ENCODE assay signal across 21 mouse cellular contexts in genomic region chr1:31453737-31454465, GRCm38 (mm10).
DNase-seq lines count a peak whose midpoint lies in the region; ATAC-seq lines count a peak whose summit lies in the region.
"Had no signal": no experiment of that assay in that cellular context is flagged by ENCODE, and none has a peak within 500 bp of the region (broad histone marks: within the 10 kb centered on the region; RNA-seq: fewer than 3 reads in every experiment).

No protein-coding gene starts in this region.

- no peak overlapping the region for H3K4me2 ChIP-seq in forebrain, embryonic 13.5 days
- H3K4me2 ChIP-seq in forebrain, embryonic 11.5 days (ENCODE audit: low read depth, low read length, severe bottlenecking) = no peak overlapping the region
- no peak overlapping the region for H3K4me2 ChIP-seq in forebrain, embryonic 16.5 days (ENCODE audit: low read length)
- H3K4me2 ChIP-seq: embryonic facial prominence, embryonic 13.5 days; hindbrain, embryonic 12.5 days had no signal

- no peaks in the 10 kb centered on the region for H3K27me3 ChIP-seq in forebrain, embryonic 13.5 days
- no peaks in the 10 kb centered on the region for H3K27me3 ChIP-seq in forebrain, embryonic 11.5 days (ENCODE audit: control insufficient read depth, insufficient read depth, low read length)
- no peaks in the 10 kb centered on the region for H3K27me3 ChIP-seq in forebrain, embryonic 16.5 days (replicated peaks; ENCODE audit: control insufficient read depth, insufficient read depth, low read length)
- H3K27me3 ChIP-seq: embryonic facial prominence, embryonic 13.5 days; hindbrain, embryonic 12.5 days had no signal

- H3K4me1 ChIP-seq in forebrain, embryonic 13.5 days = no peaks in the 10 kb centered on the region
- no peaks in the 10 kb centered on the region for H3K4me1 ChIP-seq in forebrain, embryonic 11.5 days (replicated peaks; ENCODE audit: control insufficient read depth, insufficient read depth, low read length)
- H3K4me1 ChIP-seq in forebrain, embryonic 16.5 days (replicated peaks; ENCODE audit: control insufficient read depth, insufficient read depth, low read length) = no peaks in the 10 kb centered on the region
- H3K4me1 ChIP-seq: embryonic facial prominence, embryonic 13.5 days; heart, embryonic 10.5 days; hindbrain, embryonic 12.5 days had no signal

- no peak overlapping the region for H3K9ac ChIP-seq in forebrain, embryonic 13.5 days
- H3K9ac ChIP-seq in forebrain, embryonic 11.5 days (ENCODE audit: low read length) = no peak overlapping the region
- no peak overlapping the region for H3K9ac ChIP-seq in forebrain, embryonic 16.5 days (replicated peaks; ENCODE audit: low read depth, low read length)
- H3K9ac ChIP-seq: embryonic facial prominence, embryonic 13.5 days; hindbrain, embryonic 12.5 days had no signal

- ATAC-seq in forebrain, embryonic 13.5 days = peak; percentile 77; the same call in 1 of the 2 replicates
- ATAC-seq in forebrain, embryonic 11.5 days (replicated peaks; ENCODE audit: low FRiP score) = no peak
- ATAC-seq in forebrain, embryonic 16.5 days = peak; percentile 94
- ATAC-seq: hindbrain, embryonic 16.5 days; inflammation-experienced regulatory T-cells, adult 6 months had no signal

- WGBS in forebrain, embryonic 13.5 days = 97% methylated on average over 3 of the region's 3 CpGs
- 89% methylated on average over 3 of the region's 3 CpGs for WGBS in forebrain, embryonic 11.5 days
- WGBS in forebrain, embryonic 16.5 days = 79% methylated on average over 3 of the region's 3 CpGs

- H3K36me3 ChIP-seq in forebrain, embryonic 13.5 days (ENCODE audit: poor library complexity, severe bottlenecking) = no peaks in the 10 kb centered on the region
- no peaks in the 10 kb centered on the region for H3K36me3 ChIP-seq in forebrain, embryonic 11.5 days (ENCODE audit: control insufficient read depth, insufficient read depth, low read length)
- H3K36me3 ChIP-seq in forebrain, embryonic 16.5 days (ENCODE audit: control insufficient read depth, insufficient read depth) = no peaks in the 10 kb centered on the region
- H3K36me3 ChIP-seq: embryonic facial prominence, embryonic 13.5 days; heart, embryonic 10.5 days; hindbrain, embryonic 12.5 days had no signal

- H3K9me3 ChIP-seq in forebrain, embryonic 13.5 days (replicated peaks) = no peaks in the 10 kb centered on the region
- H3K9me3 ChIP-seq in forebrain, embryonic 11.5 days (ENCODE audit: control insufficient read depth, low read length) = no peaks in the 10 kb centered on the region
- no peaks in the 10 kb centered on the region for H3K9me3 ChIP-seq in forebrain, embryonic 16.5 days (ENCODE audit: control insufficient read depth, low read length)
- H3K9me3 ChIP-seq: embryonic facial prominence, embryonic 13.5 days; heart, embryonic 10.5 days; hindbrain, embryonic 12.5 days had no signal

- no peak for DNase-seq in forebrain, embryonic 11.5 days (ENCODE audit: low spot score)
- peak; percentile 5 to 13 for DNase-seq in layer of hippocampus, adult 8-10 months (ENCODE audit: low spot score in 2 of 2)
- no peak for DNase-seq in layer of hippocampus, adult 11-12 months (ENCODE audit: low spot score)
- peak; percentile 6 for DNase-seq in right cerebral cortex, postnatal 14 days
- DNase-seq in right cerebral cortex, postnatal 36 days (ENCODE audit: low spot score in 2 of 2) = no peak
- DNase-seq in spleen, postnatal 36 days (ENCODE audit: low spot score in 2 of 2) = no peak
- DNase-seq: adrenal gland, postnatal 14 days; cerebellum, adult 11 months; cerebellum, adult 9-10 months; cerebellum, postnatal 36 days; gastrocnemius, postnatal 10 days; heart, adult 18-20 months; heart, postnatal 10 days; heart, postnatal 4 days had no signal

- no peak overlapping the region for H3K27ac ChIP-seq in forebrain, embryonic 13.5 days
- H3K27ac ChIP-seq in forebrain, embryonic 11.5 days (ENCODE audit: low read depth, low read length) = no peak overlapping the region
- peak overlapping the region; percentile 60 for H3K27ac ChIP-seq in forebrain, embryonic 16.5 days (ENCODE audit: low read length)
- H3K27ac ChIP-seq: embryonic facial prominence, embryonic 13.5 days; heart, embryonic 10.5 days; hindbrain, embryonic 12.5 days had no signal

- no peak overlapping the region for H3K4me3 ChIP-seq in forebrain, embryonic 13.5 days
- no peak overlapping the region for H3K4me3 ChIP-seq in forebrain, embryonic 11.5 days (ENCODE audit: low read depth, low read length)
- H3K4me3 ChIP-seq in forebrain, embryonic 16.5 days (replicated peaks; ENCODE audit: low read length) = no peak overlapping the region
- H3K4me3 ChIP-seq: embryonic facial prominence, embryonic 13.5 days; heart, embryonic 10.5 days; hindbrain, embryonic 12.5 days had no signal

Comparison
In these comparisons a context has a peak if more than half of its experiments do, and no peak if none do; other contexts are left out.
1. DNase-seq: peak in layer of hippocampus, adult 8-10 months (2 of 2) and right cerebral cortex, postnatal 14 days (single experiment); none in forebrain, embryonic 11.5 days (single experiment), layer of hippocampus, adult 11-12 months (single experiment), right cerebral cortex, postnatal 36 days (0 of 2) and spleen, postnatal 36 days (0 of 2).